Comparison of ENCODE assay signal across 15 mouse cellular contexts in the genomic region with DNA sequence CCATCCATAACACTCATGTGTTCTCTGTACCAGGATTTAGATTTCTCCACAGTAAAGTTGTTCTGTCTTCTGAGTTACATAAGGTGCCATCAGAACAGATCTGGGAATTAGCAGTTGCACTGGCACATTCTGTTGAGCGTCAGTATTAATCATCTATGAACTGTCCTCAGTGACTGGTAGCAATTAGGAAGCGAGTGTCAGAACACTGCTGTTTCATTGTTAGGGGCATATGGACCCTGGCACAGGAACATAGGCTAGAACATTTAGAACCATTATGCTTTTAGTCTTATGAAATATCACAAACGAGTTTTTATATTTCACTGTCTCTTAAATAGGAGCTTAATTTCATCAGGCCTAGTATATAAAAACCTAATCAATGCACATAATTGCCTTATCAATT.
DNase-seq lines count a peak whose midpoint lies in the region; TF ChIP-seq lines count a peak whose summit lies in the region.
"Had no signal": no experiment of that assay in that cellular context is flagged by ENCODE, and none has a peak within 500 bp of the region (broad histone marks: within the 10 kb centered on the region; RNA-seq: fewer than 3 reads in every experiment).

No protein-coding gene starts in this region.

- no peak for TF ChIP-seq POLR2A in brain, embryonic 14.5 days (IDR thresholded peaks at IDR 0.05; ENCODE audit: borderline replicate concordance, extremely low read depth, insufficient read depth, insufficient read length, poor library complexity, severe bottlenecking)

- peak; percentile 65 for DNase-seq in layer of hippocampus, adult 11-12 months (ENCODE audit: low spot score)
- DNase-seq in layer of hippocampus, postnatal 25 days (ENCODE audit: extremely low spot score in 1 of 2, low spot score in 1 of 2) = no peak
- peak; percentile 36 for DNase-seq in brain, embryonic 14.5 days (ENCODE audit: low read depth)
- peak; percentile 69 for DNase-seq in layer of hippocampus, adult 9-10 months (ENCODE audit: low spot score)
- no peak for DNase-seq in left cerebral cortex, postnatal 14 days (ENCODE audit: low spot score in 2 of 2)
- no peak for DNase-seq in left cerebral cortex, postnatal 25 days (ENCODE audit: low spot score in 2 of 2)
- no peak for DNase-seq in frontal cortex, postnatal 14 days (ENCODE audit: low spot score in 2 of 2)
- DNase-seq: adrenal gland, postnatal 14 days; B cell, adult 2 months; cerebellum, adult 18-20 months; cerebellum, adult 9-10 months; cerebellum, postnatal 25 days; gastrocnemius, adult 2 months; gastrocnemius, postnatal 14 days; heart, adult 11 months had no signal

- intact Hi-C loops in left cerebral cortex, postnatal 14 days (cut with DNase I) = no loop called here
- intact Hi-C loops in left cerebral cortex, postnatal 25 days (cut with DNase I) = no loop called here

- no peak for TF ChIP-seq CTCF in brain, embryonic 14.5 days (IDR thresholded peaks at IDR 0.05; ENCODE audit: borderline replicate concordance, extremely low read depth, insufficient read depth, insufficient read length)

Comparison
In these comparisons a context has a peak if more than half of its experiments do, and no peak if none do; other contexts are left out.
1. DNase-seq: peak in layer of hippocampus, adult 11-12 months (single experiment), brain, embryonic 14.5 days (single experiment) and layer of hippocampus, adult 9-10 months (single experiment); none in layer of hippocampus, postnatal 25 days (0 of 2), left cerebral cortex, postnatal 14 days (0 of 2), left cerebral cortex, postnatal 25 days (0 of 2) and frontal cortex, postnatal 14 days (0 of 2).